Comparison of ENCODE assay signal across 9 mouse cellular contexts in genomic region chr13:44907702-44908101, GRCm38 (mm10).
DNase-seq lines count a peak whose midpoint lies in the region; ATAC-seq lines count a peak whose summit lies in the region.
"Had no signal": no experiment of that assay in that cellular context is flagged by ENCODE, and none has a peak within 500 bp of the region (broad histone marks: within the 10 kb centered on the region; RNA-seq: fewer than 3 reads in every experiment).

No protein-coding gene starts in this region.

- no peak overlapping the region for H3K4me2 ChIP-seq in hindbrain, embryonic 14.5 days (replicated peaks)

- H3K27me3 ChIP-seq in hindbrain, embryonic 14.5 days (ENCODE audit: control insufficient read depth, insufficient read depth, low read length): no peaks in the 10 kb centered on the region

- no peak overlapping the region for H3K9ac ChIP-seq in hindbrain, embryonic 14.5 days

- no peak overlapping the region for H3K4me3 ChIP-seq in hindbrain, embryonic 14.5 days (replicated peaks; ENCODE audit: low read length)

- H3K4me1 ChIP-seq in hindbrain, embryonic 14.5 days (replicated peaks; ENCODE audit: control insufficient read depth, insufficient read depth, low read length): peaks cover 9% of the 10 kb centered on the region; the same call in 1 of the 2 replicates

- peak overlapping the region; percentile 57; the same call in 1 of the 2 replicates for H3K27ac ChIP-seq in hindbrain, embryonic 14.5 days
- H3K27ac ChIP-seq: macrophage had no signal

- peak; percentile 93 for ATAC-seq in hindbrain, embryonic 14.5 days (ENCODE audit: low FRiP score)

- 35% methylated on average over 6 of the region's 6 CpGs for WGBS in hindbrain, embryonic 14.5 days

- DNase-seq in adipocyte (ENCODE audit: low spot score): peak; percentile 93
- DNase-seq in cerebellum, adult 8-10 months: peak; percentile 83
- DNase-seq in frontal cortex, postnatal 36 days (ENCODE audit: low spot score in 2 of 2): peak; percentile 85 to 94
- DNase-seq in hindbrain, embryonic 14.5 days (ENCODE audit: low spot score): peak; percentile 84
- peak; percentile 94 for DNase-seq in layer of hippocampus, adult 9-11 months
- peak; percentile 87 to 94 for DNase-seq in lung, postnatal 4 days
- peak; percentile 56 for DNase-seq in urinary bladder, postnatal 10 days (ENCODE audit: low spot score)
- no peak for DNase-seq in spleen, postnatal 4 days (ENCODE audit: low spot score in 2 of 2)

- peaks cover 92% of the 10 kb centered on the region for H3K36me3 ChIP-seq in hindbrain, embryonic 14.5 days (replicated peaks; ENCODE audit: control insufficient read depth, insufficient read depth)

- no peaks in the 10 kb centered on the region for H3K9me3 ChIP-seq in hindbrain, embryonic 14.5 days (ENCODE audit: control insufficient read depth, low read length)

Comparison
In these comparisons a context has a peak if more than half of its experiments do, and no peak if none do; other contexts are left out.
1. DNase-seq: peak in adipocyte (single experiment), cerebellum, adult 8-10 months (single experiment), frontal cortex, postnatal 36 days (2 of 2), hindbrain, embryonic 14.5 days (single experiment), layer of hippocampus, adult 9-11 months (single experiment), lung, postnatal 4 days (2 of 2) and urinary bladder, postnatal 10 days (single experiment); none in spleen, postnatal 4 days (0 of 2).